Mouse (Mus musculus): ENCODE results near the gene Cdc42se1.

GRCm38 (mm10) chr3:95232771-95233170, 4.2 kb downstream of the Cdc42se1 start:
- TF ChIP-seq CTCF (IDR thresholded peaks at IDR 0.05; ENCODE audit: low read depth) (no peak), EP300 (IDR thresholded peaks at IDR 0.05; ENCODE audit: low read depth) (no peak)

Data from liver, embryonic 14.5 days (tissue).